Mouse (Mus musculus) activated CD4-positive, CD25-positive, alpha-beta regulatory T cell, adult 4 months (primary cell): ENCODE results near the gene Atp9a. TPM values are rescaled to one million over a fixed set of nuclear protein-coding genes. Genes with fewer than 3 reads are reported as not detected.
"Not testable (repeated sequence)": the region's sequence is repeated elsewhere in the genome, so short reads cannot be mapped to it uniquely, and the experiment has no call there.

Source experiments
- ATAC-seq: one replicate; pipeline ENCODE4 v1.8.0; 2017
- polyA plus RNA-seq, 2 experiments: library from polyadenylated mRNA; unstranded; fragments of 100-300 nt; shearing (Covaris generic); gene quantifications; one replicate each; pipeline ENCODE4 v1.2.1; 2017

Atp9a gene
- 1 to 10 TPM; 4.0 to 7.6 TPM for polyA plus RNA-seq

- ATAC-seq, result peak; percentile 61
Measured at GRCm38 (mm10) chr2:168742059-168742627, at the start of gene Atp9a. Atp9a (minus strand) TSS chr2:168742409.

- ATAC-seq, result no peak
Measured at GRCm38 (mm10) chr2:168791115-168791802, 49.0 kb upstream of the Atp9a start.

GRCm38 (mm10) chr2:168786174-168786573, 44.0 kb upstream of the Atp9a start:
- ATAC-seq, result no peak

- no peak for ATAC-seq
Measured at GRCm38 (mm10) chr2:168780596-168780995, 38.4 kb upstream of the Atp9a start.

GRCm38 (mm10) chr2:168780024-168780423, 37.8 kb upstream of the Atp9a start:
- ATAC-seq, result no peak

DNA sequence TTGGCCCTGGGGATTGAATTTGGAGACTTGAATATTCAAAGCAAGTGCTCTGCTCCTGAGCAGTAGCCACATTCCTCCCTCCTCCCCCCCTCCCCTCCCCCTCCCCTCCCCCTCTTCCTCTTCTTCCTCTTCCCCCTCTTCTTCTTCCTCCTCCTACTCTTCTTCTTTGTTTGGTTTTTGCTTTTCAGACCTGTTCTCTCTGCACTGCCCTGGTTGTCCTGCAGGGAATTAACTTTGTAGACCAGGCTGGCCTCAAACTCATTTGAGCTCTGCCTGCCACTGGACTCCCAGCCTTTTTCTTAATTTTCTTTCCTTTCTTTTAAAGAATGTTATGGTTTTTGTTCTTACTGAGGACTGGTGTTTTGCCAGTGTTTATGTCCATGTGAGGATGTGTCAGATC, 35.3 kb upstream of the Atp9a start:
- no peak for ATAC-seq

- ATAC-seq, result no peak
Measured at GRCm38 (mm10) chr2:168776238-168776637, 34.0 kb upstream of the Atp9a start.

GRCm38 (mm10) chr2:168769259-168769658, 27.1 kb upstream of the Atp9a start:
- ATAC-seq, result no peak

GRCm38 (mm10) chr2:168767582-168767981, 25.4 kb upstream of the Atp9a start, which contains the start of gene Sall4:
Sall4 (minus strand) TSS chr2:168767943.
- no peak for ATAC-seq

- ATAC-seq, result no peak
Measured at GRCm38 (mm10) chr2:168766538-168767361, 24.5 kb upstream of the Atp9a start.

GRCm38 (mm10) chr2:168765696-168766537, 23.7 kb upstream of the Atp9a start:
- ATAC-seq, result no peak

GRCm38 (mm10) chr2:168765065-168765681, 23.0 kb upstream of the Atp9a start:
- no peak for ATAC-seq

DNA sequence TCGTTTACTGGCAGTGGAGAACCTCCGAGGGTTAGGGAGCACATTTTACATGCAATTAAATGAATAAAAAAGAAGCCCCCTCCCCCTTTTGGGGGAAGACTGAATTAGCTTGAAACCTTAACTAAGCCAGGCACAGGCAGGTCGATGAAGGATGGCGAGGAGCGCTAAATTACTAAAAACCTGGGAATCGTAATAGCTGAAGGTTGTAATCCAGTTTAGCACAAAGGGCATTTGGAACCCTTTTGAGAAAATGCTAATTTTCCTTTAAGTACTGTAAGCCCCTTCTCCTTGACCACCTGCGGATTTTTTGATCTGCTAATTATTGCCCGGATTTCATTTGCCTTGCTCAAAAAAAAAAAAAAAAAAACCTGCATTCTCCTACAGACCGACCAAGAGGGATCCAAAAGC, 22.3 kb upstream of the Atp9a start:
- ATAC-seq, result no peak

GRCm38 (mm10) chr2:168763785-168764184, 21.6 kb upstream of the Atp9a start:
- no peak for ATAC-seq

- ATAC-seq, result no peak
Measured at GRCm38 (mm10) chr2:168762411-168762815, 20.2 kb upstream of the Atp9a start.

GRCm38 (mm10) chr2:168761954-168762353, 19.7 kb upstream of the Atp9a start:
- no peak for ATAC-seq

GRCm38 (mm10) chr2:168761141-168761540, 18.9 kb upstream of the Atp9a start:
- ATAC-seq, result no peak

- ATAC-seq, result not testable (repeated sequence)
Measured at GRCm38 (mm10) chr2:168744406-168744805, 2.2 kb upstream of the Atp9a start.

DNA sequence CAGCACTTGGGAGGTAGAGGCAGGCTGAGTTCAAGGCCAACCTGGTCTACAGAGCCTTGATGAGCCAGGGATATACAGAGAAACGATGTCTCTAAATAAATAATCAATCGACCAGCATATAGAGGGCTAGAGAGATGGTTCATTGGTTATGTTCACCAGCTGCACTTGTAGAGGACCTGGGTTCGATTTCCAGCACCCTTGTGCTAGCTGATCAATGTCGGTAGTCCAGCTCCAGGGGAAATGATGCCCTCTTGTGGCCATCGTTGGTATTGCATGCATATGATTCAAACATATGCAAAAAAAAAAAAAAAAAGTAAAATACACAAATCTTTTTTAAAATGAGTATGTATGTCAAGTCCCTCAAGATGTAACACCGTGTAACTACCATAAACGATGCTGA, 440 bp upstream of the Atp9a start:
- no peak for ATAC-seq

- ATAC-seq, result peak; percentile 78
Measured at GRCm38 (mm10) chr2:168741273-168742058, 743 bp downstream of the Atp9a start.

GRCm38 (mm10) chr2:168740496-168740895, 1.7 kb downstream of the Atp9a start:
- no peak for ATAC-seq
